Mouse (Mus musculus) retina, embryonic 14.5 days (tissue): ENCODE data around the gene Enpp1.

Experiments
- DNase-seq: peaks from one replicate; pipeline ENCODE4 v3.0.0-alpha.2; 2015; ENCODE audit warnings: low spot score

Gene Enpp1

GRCm38 (mm10) chr10:24710361-24710760 is 1.6 kb downstream of the Enpp1 start:
- no peak for DNase-seq

- DNase-seq: no peak
These were observed 4.2 kb downstream of the Enpp1 start for GRCm38 (mm10) chr10:24707745-24708144.

GRCm38 (mm10) chr10:24706431-24707140 is 5.4 kb downstream of the Enpp1 start:
- no peak for DNase-seq

- no peak for DNase-seq
These were observed 9.3 kb downstream of the Enpp1 start for GRCm38 (mm10) chr10:24702698-24703097.

- no peak for DNase-seq
These were observed 13.7 kb downstream of the Enpp1 start for GRCm38 (mm10) chr10:24698131-24698775.

DNA sequence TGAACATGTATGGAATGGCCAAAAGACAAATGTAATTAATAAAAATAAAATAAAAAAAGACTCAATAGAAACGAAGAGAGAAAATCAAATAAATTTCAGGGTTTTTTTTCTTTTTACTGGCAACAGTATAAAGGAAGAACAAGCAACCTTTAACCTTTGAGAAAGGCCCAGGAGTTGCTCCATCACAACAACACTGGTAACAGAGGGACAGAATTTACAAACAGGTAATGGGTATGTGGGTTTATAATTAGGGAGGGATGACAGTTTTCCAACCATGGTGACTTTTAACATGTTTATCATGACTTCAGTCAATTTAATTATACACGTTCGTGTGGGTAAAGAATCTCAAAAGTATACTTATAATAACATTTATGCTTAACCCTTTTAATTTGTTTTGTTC is 15.2 kb downstream of the Enpp1 start:
- DNase-seq: no peak

DNA sequence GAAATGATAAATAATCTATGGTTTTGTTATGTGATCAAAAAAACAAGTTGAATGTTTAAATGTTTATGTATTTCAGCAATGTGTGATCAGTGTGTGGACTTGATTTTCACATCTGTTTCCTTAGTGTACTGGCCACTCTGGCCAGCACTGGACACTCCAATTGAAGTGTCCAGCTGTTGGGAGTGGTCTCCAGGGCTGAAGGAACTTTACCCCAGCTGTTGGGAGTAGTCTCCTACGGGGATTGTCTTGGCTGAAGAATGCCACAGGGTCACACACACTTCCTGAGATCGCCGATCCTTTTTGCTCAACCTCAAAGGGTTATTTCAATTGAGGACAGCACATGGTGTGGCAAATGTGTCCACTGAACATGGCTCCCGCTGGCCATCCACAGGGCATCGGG is 16.2 kb downstream of the Enpp1 start:
- no peak for DNase-seq

- DNase-seq: no peak
These were observed 29.3 kb downstream of the Enpp1 start for GRCm38 (mm10) chr10:24682518-24683104.

DNA sequence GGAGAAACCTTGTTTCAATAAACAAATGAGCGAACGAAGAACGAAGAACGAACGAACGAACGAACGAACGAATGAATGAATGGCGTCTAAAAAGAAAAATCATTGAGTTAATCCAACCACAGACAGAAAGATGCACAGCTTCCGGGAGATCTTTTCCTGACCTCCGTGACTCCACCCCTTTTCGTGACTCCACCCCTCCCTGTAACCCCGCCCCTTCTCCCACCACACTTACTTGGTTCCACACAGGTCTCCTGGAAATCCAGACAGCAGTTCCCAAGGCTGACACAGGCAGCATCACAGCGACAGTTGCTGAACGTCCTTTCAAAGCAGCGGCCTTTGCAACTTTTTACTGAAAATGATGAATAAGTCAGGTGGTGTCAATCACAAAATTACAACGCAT is 34.3 kb downstream of the Enpp1 start:
- no peak for DNase-seq

- DNase-seq: no peak
These were observed 37.7 kb downstream of the Enpp1 start for GRCm38 (mm10) chr10:24674261-24674660.

GRCm38 (mm10) chr10:24672948-24673347 is 39.0 kb downstream of the Enpp1 start:
- no peak for DNase-seq

GRCm38 (mm10) chr10:24670548-24670947 is 41.4 kb downstream of the Enpp1 start:
- DNase-seq: no peak

DNA sequence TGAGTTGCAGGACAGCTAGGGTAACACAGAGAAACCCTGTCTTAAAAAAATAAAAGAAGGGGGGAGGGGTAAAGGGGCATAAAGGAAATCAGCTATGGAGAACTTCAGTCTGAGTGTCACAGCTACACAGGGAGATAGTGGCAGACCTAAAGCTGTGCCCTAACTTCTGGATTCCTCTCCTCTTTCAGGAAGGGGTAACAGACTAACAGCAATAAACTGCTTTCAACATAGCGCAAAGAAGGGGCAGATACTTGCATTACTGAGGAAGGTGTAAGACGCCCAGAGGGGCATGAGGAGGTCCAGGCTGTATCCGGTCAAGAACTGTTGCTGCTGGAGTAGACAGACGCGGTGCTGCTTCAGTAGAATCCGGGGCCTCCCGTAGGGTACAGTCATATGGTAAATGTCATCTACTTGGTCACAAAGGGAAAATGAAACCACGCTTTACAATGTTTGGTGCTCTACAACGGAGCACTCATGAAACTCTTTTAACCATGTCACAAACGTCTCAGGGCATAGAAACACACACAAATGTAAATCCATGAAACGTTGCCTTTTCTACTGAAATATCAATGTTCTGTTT is 60.9 kb downstream of the Enpp1 start:
- no peak for DNase-seq

- no peak for DNase-seq
These were observed 63.8 kb downstream of the Enpp1 start for GRCm38 (mm10) chr10:24647996-24648738.

- no peak for DNase-seq
These were observed 66.8 kb downstream of the Enpp1 start for GRCm38 (mm10) chr10:24645169-24645568.

DNA sequence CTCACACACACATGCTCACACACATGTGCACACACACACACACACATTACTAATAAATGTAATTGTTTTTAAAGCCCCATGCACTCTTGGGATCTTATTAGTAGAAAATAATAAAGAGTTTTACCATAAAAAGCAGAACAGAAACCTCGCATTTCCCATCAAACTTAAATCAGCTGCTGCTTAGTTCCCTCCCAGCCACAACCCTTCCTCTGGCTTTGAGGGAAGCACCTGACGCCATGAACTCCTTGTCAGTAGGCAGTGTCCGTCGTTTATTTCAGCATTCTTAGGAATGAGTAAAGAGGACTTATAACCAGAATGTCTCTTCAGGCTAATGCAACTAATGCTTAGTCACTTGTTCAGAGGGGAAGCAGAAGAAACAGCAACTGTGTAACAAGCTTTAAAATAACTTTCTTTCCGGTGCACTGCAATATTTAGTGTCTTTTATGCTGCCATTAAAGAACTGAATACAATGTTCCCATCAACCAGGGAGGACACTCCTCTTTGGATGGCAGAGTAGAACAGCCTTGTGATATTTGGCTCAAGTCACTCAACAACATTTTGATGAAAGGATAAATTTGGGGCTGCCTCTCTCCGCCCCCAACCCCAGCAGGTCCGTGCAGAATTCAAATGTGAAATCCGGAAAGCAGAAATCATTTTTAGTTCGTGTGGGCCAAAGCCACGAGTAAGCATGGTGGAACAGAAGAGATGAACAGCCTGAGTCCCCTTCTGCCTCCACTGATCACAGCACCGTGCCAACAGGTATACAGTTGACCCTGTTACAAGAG is 69.0 kb downstream of the Enpp1 start:
- DNase-seq: no peak

GRCm38 (mm10) chr10:24641416-24642140 is 70.4 kb downstream of the Enpp1 start:
- no peak for DNase-seq

DNA sequence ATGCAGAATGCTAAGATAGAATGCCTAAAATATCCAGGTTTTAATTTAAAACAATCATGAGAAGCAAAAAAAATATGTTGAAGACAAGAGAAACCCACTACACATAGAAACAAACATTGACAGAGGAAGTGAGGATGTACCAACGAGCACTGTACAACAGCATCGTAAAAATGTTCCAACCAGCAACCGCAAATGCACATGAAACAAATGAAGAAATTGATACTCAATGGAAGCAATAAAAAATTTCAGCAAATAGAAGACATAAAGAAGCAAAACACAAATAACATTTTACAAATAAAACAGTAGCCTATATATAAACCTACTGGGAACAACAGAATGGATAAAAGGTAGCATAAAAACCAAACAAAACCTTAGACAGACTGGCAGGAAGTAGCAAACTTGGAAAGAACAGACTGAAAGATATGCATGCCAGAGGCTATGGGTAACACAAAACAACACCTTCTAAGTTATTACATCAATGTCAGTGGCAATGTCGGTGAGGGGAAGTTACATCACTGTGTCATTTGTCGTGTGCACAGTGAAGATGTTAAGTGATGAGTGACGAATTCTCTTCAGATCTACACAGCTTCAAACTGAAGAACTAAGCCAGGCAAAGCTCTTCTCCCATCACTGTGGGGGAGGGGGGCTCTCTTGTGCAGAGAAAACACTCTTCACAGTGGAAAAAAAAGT is 71.6 kb downstream of the Enpp1 start:
- no peak for DNase-seq

- no peak for DNase-seq
These were observed 72.4 kb downstream of the Enpp1 start for GRCm38 (mm10) chr10:24639596-24639995.
